Mouse (Mus musculus): ENCODE data around the gene Arhgap28. TPM values are rescaled to one million over a fixed set of nuclear protein-coding genes. Genes with fewer than 3 reads are reported as not detected.

The Arhgap28 gene
- polyA plus RNA-seq, 1 experiment = 9.4 TPM

GRCm38 (mm10) chr17:67988920-67989621 lies 14.8 kb downstream of the Arhgap28 start:
- peak; percentile 48 for DNase-seq (ENCODE audit: low read depth)

GRCm38 (mm10) chr17:67985532-67985931 lies 18.4 kb downstream of the Arhgap28 start:
- no peak for DNase-seq (ENCODE audit: low read depth)
- no peak for TF ChIP-seq POLR2A (IDR thresholded peaks at IDR 0.05; ENCODE audit: borderline replicate concordance, extremely low read depth, insufficient read depth, insufficient read length, poor library complexity, severe bottlenecking)
- TF ChIP-seq CTCF (IDR thresholded peaks at IDR 0.05; ENCODE audit: borderline replicate concordance, extremely low read depth, insufficient read depth, insufficient read length) = no peak

More at GRCm38 (mm10) chr17:67988920-67989621, 14.8 kb downstream of the Arhgap28 start:
- TF ChIP-seq CTCF (IDR thresholded peaks at IDR 0.05; ENCODE audit: borderline replicate concordance, extremely low read depth, insufficient read depth, insufficient read length) (no peak), POLR2A (IDR thresholded peaks at IDR 0.05; ENCODE audit: borderline replicate concordance, extremely low read depth, insufficient read depth, insufficient read length, poor library complexity, severe bottlenecking) (no peak)

DNA sequence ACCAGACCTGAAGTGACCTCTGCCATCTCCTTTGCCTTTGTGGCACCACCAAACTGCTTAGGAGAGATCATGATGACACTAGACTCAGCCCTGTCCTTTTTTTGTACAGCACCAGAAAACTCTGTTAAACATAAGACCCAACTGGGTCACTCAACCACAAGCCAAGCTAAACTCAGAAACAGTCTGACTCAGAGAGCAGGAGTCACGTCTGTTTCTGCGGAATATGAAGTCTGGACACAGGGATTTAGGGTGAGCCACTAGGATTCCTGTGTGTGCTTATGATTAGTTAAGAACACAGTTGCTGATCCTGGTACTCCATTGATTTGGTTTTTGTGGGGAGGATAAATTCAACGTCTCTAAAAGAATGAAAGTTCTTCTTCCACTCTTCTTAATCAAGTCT lies 23.3 kb downstream of the Arhgap28 start:
- DNase-seq (ENCODE audit: low read depth) = no peak
- no peak for TF ChIP-seq POLR2A (IDR thresholded peaks at IDR 0.05; ENCODE audit: borderline replicate concordance, extremely low read depth, insufficient read depth, insufficient read length, poor library complexity, severe bottlenecking)
- no peak for TF ChIP-seq CTCF (IDR thresholded peaks at IDR 0.05; ENCODE audit: borderline replicate concordance, extremely low read depth, insufficient read depth, insufficient read length)

DNA sequence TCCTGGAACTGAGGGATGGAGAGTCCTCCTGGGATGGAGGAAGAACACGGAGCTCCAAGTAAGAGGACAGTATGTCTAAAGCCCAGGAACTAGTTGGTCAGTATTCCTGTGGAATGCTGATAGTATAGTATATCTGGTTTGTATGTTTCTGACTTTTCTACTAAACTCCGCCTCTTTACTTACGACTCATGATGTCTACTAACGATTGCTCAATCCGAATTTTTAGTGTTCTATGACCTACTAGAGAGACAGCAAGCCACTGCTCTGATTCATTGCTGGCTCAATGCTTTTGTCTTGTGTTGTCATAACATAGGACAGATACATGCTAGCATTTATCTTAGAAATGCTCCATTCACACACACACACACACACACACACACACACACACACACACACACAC lies 24.7 kb downstream of the Arhgap28 start:
- no peak for TF ChIP-seq POLR2A (IDR thresholded peaks at IDR 0.05; ENCODE audit: borderline replicate concordance, extremely low read depth, insufficient read depth, insufficient read length, poor library complexity, severe bottlenecking)
- TF ChIP-seq CTCF (IDR thresholded peaks at IDR 0.05; ENCODE audit: borderline replicate concordance, extremely low read depth, insufficient read depth, insufficient read length) = no peak
- no peak for DNase-seq (ENCODE audit: low read depth)

DNA sequence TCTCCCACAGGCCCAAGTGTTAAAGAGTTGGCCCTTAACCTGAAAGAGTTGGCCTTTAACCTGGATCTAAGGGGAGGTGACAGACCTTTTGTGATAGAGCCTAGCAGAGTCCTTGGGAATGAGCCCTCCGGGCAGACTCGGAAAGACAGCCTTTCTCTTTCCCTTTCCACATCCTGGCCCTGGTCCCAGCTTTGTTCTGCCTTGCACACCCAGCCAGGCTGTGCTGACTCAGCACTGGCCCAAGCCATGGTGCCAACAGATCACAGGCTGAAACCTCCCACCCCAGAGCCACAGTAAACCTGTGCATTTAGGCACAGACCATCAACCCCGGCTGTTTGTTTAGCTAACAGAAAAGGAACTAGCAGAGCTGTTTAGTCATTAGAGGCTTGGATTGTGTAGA lies 25.1 kb downstream of the Arhgap28 start:
- TF ChIP-seq CTCF (IDR thresholded peaks at IDR 0.05; ENCODE audit: borderline replicate concordance, extremely low read depth, insufficient read depth, insufficient read length) = no peak
- no peak for TF ChIP-seq POLR2A (IDR thresholded peaks at IDR 0.05; ENCODE audit: borderline replicate concordance, extremely low read depth, insufficient read depth, insufficient read length, poor library complexity, severe bottlenecking)
- no peak for DNase-seq (ENCODE audit: low read depth)

GRCm38 (mm10) chr17:67976465-67976864 lies 27.5 kb downstream of the Arhgap28 start:
- DNase-seq (ENCODE audit: low read depth) = no peak
- TF ChIP-seq CTCF (IDR thresholded peaks at IDR 0.05; ENCODE audit: borderline replicate concordance, extremely low read depth, insufficient read depth, insufficient read length) = no peak
- no peak for TF ChIP-seq POLR2A (IDR thresholded peaks at IDR 0.05; ENCODE audit: borderline replicate concordance, extremely low read depth, insufficient read depth, insufficient read length, poor library complexity, severe bottlenecking)

DNA sequence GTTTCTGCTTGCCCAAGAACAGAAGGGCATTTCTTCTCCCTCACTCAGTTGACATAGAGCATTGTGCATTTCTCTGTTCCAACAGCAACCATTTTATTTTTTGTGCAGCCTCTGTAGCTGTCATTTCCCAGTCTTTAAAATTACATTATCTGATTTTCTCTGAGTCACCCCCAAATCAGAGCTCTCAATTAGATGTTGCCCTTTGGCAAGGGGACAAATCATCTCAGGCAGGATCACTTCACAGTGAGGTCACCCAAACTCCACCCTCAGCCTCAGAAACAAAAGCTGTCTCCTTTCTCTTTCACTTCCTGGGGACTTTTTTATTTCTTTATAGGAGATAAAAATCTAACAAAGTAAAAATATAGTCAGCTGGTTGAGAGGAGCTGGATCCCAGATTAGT lies 27.9 kb downstream of the Arhgap28 start:
- TF ChIP-seq POLR2A (IDR thresholded peaks at IDR 0.05; ENCODE audit: borderline replicate concordance, extremely low read depth, insufficient read depth, insufficient read length, poor library complexity, severe bottlenecking) = no peak
- TF ChIP-seq CTCF (IDR thresholded peaks at IDR 0.05; ENCODE audit: borderline replicate concordance, extremely low read depth, insufficient read depth, insufficient read length) = no peak
- no peak for DNase-seq (ENCODE audit: low read depth)

- TF ChIP-seq CTCF (IDR thresholded peaks at IDR 0.05; ENCODE audit: borderline replicate concordance, extremely low read depth, insufficient read depth, insufficient read length) = no peak
- TF ChIP-seq POLR2A (IDR thresholded peaks at IDR 0.05; ENCODE audit: borderline replicate concordance, extremely low read depth, insufficient read depth, insufficient read length, poor library complexity, severe bottlenecking) = no peak
- DNase-seq (ENCODE audit: low read depth) = no peak
Measured at GRCm38 (mm10) chr17:67974679-67975078, 29.2 kb downstream of the Arhgap28 start.

GRCm38 (mm10) chr17:67966853-67967540 lies 36.9 kb downstream of the Arhgap28 start:
- DNase-seq (ENCODE audit: low read depth) = no peak
- TF ChIP-seq CTCF (IDR thresholded peaks at IDR 0.05; ENCODE audit: borderline replicate concordance, extremely low read depth, insufficient read depth, insufficient read length) (no peak), POLR2A (IDR thresholded peaks at IDR 0.05; ENCODE audit: borderline replicate concordance, extremely low read depth, insufficient read depth, insufficient read length, poor library complexity, severe bottlenecking) (no peak)

DNA sequence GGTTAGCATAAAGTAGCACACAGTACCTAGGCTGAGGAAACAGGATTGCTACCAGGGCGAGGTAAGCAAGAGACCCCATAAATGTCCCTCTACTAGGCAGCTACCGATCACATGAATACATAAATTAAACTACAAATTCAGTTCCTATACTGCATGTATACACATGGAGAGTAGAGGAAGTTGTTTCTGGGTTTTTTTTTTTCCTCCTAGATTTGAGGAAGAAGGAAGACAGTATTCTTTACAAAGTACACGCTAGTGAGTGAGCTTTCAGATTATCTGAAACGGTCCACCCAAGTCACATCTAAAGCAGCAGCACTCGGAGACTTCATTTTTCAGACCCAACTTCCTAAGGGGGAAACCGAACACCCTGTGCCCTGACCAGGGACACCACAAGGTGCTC lies 41.1 kb downstream of the Arhgap28 start:
- no peak for DNase-seq (ENCODE audit: low read depth)
- TF ChIP-seq POLR2A (IDR thresholded peaks at IDR 0.05; ENCODE audit: borderline replicate concordance, extremely low read depth, insufficient read depth, insufficient read length, poor library complexity, severe bottlenecking) (no peak), CTCF (IDR thresholded peaks at IDR 0.05; ENCODE audit: borderline replicate concordance, extremely low read depth, insufficient read depth, insufficient read length) (no peak)

- DNase-seq (ENCODE audit: low read depth) = peak; percentile 51
- TF ChIP-seq CTCF (IDR thresholded peaks at IDR 0.05; ENCODE audit: borderline replicate concordance, extremely low read depth, insufficient read depth, insufficient read length) = no peak
- TF ChIP-seq POLR2A (IDR thresholded peaks at IDR 0.05; ENCODE audit: borderline replicate concordance, extremely low read depth, insufficient read depth, insufficient read length, poor library complexity, severe bottlenecking) = no peak
Measured at GRCm38 (mm10) chr17:67962020-67962419, 41.9 kb downstream of the Arhgap28 start.

- no peak for TF ChIP-seq POLR2A (IDR thresholded peaks at IDR 0.05; ENCODE audit: borderline replicate concordance, extremely low read depth, insufficient read depth, insufficient read length, poor library complexity, severe bottlenecking)
- TF ChIP-seq CTCF (IDR thresholded peaks at IDR 0.05; ENCODE audit: borderline replicate concordance, extremely low read depth, insufficient read depth, insufficient read length) = no peak
- no peak for DNase-seq (ENCODE audit: low read depth)
Measured at GRCm38 (mm10) chr17:67958909-67959308, 45.0 kb downstream of the Arhgap28 start.
